Mouse (Mus musculus) frontal cortex, postnatal 14 days (tissue): Measurements from ENCODE around the gene Ptma.
"Not testable (repeated sequence)": the region's sequence is repeated elsewhere in the genome, so short reads cannot be mapped to it uniquely, and the experiment has no call there.

Experiments
- DNase-seq, 2 experiments: peaks; one replicate each; pipeline ENCODE4 v3.0.0; 2022; ENCODE audit warnings: low spot score in 2 of 2

Ptma gene

DNA sequence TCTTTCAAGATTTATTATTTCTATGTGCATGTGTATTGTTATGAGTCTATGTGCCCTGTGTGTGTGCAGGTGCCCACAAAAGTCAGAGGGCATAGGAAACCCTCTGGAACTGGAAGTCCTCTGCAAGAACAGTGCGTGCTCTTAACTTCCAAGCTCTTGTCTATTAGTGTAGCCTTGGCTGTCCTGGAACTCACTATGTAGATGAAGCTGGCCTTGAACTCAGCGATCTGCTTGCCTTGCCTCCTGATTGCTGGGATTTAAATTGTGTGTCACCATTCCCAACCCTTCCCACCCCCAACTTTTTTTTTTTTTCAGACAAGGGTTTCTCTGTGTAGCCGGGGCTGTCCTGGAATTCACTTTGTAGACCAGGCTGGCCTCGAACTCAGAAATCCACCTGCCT lies 30.2 kb upstream of the Ptma start:
- no peak for DNase-seq

DNA sequence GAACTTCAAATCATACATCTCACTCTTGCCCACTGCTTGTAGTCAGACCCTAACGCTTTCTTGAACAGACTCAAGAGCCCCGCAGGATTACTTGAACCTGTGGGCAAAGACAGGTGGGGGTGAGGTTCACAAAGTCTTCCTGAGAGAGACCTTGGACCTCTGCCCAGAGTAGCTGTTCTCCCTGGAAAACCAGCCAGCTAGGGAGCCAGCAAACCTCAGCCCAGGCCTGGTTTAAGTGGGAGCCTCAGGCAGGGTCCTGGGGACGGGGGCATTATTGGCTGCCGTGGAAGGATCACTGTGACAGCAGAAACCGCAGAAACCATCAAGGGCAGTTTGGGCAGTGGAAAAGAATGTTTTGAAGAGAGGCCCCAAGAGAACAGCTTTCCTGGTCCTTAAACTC lies 29.2 kb upstream of the Ptma start:
- DNase-seq = no peak

DNA sequence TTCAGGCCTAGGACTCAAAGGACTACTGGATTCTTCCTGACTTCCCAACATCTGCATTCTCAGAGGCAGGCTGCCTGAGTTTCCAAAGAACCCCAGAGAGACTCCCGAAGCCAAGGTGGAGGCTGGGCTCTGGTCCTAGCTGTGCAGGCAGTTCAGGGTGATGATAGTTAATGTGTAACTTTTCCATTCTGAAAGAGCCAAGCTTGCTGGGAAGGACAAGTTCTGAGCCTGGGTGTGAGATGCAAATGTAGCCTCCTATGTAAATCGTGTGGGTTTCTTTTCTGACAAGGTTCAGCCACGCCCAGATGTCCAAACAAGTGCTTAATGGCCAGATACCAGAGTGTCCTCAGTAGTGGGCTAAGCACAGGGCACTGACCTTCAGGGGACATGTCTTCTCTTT lies 28.5 kb upstream of the Ptma start:
- no peak for DNase-seq

DNA sequence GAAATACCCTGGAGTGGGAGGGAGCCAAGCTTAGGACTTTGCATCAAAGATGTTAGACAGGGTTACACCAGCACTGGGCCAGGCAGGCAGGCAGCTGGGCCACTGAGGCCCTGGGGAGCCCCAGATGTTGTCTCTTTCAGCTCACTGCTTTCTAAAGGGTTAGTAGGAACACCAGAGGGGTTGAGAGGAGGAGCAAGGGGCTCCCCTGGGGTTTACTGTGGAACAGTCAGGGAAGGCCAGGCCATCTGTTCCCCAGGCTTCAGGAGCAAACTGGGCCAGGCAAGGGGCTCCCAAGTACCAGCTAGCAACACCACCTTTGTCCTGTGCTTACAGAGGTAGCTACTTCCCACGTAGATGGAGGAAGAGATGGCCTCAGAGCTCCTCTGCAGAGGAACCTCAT lies 27.9 kb upstream of the Ptma start:
- DNase-seq = no peak

DNA sequence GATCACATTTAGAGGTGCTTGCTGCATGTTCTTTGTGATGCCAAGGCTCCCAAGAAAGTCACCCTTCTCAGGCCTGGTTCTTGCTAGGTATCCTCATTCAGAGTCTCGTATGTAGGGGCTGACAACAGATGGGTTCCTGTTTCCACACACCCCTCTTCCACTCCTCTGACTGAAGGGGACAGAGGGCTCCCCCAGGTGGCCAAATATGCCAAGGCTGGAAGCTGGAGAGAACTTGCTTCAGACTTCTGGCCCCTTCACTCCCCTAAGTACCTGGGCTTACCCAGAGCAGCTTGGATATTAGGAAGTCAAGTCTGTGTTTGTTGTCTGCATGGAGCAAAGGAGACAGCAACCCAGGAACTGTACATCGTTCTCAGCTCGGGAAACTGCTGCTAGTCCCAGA lies 26.6 kb upstream of the Ptma start:
- DNase-seq = peak in 1 of 2 experiments; percentile 52

DNA sequence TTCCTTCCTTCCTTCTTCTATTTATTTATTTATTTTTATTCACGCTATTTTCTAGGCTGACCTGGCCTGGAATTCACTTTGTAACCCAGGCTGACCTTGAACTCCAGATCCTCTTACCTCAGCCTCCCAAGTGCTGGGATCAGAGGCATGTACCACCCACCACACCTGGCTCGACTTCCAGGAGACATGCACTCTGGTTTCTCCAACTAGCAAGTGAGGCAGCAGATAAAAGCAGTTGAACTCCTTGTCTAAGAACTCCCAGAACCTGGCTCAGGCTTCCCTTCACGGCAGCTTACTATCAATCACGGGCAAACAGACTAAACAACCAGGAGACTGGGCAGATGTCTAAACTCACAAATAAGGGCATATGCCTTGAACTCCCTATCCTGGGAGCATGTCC lies 25.8 kb upstream of the Ptma start:
- no peak for DNase-seq

DNA sequence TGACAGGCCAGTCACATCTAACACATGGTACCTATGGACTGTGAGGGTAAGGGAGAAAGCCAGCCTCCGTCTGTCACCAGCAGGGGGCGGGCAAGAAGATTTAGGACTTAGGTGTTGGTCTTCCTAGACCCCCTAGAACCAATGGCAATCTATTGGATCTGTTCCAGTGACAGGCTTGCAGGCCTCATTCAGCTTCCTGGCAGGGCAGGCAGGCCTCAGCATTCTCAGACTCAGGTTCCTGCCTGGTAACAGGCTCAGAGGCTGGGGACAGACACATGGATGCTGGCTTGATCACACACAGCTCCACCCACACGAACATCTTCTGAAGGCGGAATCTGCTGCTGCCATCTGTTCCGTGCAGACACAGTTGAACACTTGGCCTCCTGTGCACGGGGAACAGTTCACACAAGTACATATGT lies 25.4 kb upstream of the Ptma start:
- peak; percentile 55 to 73 for DNase-seq

DNA sequence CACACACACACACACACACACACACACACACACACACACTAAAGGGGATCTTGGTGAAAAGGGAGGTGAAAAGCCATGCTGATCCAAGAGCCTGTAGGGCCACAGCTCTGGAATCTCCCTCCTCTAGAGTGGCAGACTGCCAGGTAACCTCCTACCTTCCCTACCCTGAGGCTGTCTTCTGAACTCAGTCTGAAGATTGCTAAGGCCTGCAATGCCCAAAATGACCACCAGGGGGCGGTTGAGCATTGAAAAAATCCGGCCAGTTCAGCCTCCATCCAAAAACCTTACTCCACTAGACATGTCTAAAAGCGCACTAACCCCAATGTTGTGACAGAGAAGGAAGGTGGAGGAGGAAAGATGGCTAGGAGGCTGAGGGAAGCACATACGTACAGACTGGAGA lies 25.0 kb upstream of the Ptma start:
- DNase-seq = peak; percentile 87 to 96

DNA sequence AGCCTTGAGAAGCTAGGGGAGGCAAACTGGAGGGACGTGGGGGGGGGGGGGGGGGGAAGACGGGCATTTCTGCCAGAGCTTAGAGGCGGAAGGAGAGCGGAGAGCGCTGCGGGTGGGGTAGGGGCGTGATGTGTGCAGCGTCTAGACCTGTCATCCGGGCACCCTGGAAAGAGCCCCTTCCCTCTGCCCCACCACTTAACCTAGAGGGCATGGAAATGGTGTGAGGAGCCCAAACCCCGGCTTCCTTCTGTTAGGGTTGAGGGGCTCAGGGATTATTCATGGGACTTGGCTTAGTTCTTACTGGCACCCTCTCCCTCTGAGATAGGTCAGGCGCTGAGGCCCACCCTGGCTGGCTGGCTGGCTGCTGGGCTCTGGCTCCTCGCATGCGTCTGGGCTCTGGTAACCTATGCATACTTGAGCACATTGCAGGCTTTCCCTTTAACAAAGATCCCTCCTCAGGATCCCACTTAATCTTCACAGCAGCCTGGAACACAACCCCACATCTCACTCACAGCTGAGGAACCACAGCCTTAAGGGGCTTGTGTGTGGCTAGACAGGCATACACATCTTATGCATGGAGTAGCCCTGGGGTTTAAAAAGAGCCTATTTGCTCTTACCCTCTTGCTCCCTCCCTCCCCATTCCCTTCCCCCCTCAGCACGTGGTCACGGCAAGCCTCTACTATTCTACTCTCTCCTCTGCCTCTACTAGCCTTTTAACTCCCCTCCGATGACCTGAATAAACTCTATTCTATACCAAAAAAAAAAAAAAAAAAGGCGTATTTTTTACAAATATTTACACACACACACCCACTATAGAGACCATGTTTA lies 24.1 kb upstream of the Ptma start:
- no peak for DNase-seq

DNA sequence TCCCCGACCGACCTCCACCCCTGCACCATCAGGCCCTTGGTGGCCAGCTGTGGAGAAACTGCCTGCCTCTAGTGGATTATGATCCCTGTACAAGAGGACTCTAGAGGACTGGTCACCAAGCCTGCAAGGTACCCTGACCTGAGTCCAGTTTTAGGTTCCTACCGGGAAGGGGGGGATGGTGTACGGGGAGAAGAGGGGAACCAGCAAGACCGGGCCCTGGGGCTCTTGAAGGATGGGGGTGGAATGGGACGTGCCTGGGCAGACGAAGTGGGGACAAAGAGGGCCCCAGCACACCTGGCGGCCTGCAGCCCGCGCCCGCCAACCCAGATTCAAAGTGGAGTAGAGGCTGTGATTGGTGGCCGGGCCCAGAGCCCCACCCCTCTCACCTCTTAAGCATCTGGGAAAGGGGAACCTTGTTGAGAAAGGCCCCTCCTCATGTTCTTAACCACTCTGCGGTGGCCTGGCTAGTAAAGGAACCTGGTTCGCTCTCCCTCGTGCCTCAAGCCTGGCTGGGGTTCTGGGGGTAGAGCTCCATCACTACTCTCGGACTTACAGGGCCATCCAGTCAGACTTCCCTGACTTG lies 23.3 kb upstream of the Ptma start:
- DNase-seq = peak in 1 of 2 experiments; percentile 7

DNA sequence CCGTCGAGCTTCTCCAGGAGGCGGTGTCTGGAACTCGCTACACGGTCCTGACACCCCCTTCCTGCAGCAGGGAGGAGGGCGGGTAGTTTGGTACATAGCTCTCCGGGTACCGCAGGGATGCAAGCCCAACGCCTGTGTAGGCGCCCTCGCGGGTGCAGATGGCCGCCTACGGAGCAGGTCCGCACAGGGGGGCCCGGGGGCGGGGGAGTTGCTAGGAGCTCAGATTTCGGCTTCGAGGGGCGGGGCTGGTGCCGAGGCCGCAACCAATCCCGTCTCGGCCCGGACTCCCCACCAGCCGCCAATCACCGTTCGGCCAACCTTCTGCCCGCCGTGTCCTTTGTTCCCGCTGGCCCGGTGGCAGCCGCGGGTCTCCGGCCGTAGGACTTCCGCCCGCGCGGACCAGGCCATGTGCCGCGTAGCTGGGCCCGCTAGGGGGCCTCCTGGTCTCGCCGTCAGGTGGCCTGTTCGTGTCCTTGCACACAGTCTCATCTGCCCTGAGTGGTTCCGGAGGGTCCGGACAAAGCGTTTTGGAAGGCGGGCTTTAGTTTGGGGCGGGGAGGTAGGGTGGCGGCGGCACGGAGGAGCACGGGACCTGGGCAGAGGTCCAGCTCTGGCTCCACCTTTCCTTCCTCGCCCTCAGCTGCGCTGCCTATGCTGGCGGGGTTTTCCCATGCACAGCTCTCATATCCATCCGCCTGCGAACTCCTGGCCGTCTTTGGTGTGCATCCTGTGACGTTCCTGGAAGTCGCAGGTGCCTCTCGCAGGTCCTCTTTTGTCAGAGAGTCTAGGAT lies 22.4 kb upstream of the Ptma start:
- peak; percentile 90 to 91 for DNase-seq

DNA sequence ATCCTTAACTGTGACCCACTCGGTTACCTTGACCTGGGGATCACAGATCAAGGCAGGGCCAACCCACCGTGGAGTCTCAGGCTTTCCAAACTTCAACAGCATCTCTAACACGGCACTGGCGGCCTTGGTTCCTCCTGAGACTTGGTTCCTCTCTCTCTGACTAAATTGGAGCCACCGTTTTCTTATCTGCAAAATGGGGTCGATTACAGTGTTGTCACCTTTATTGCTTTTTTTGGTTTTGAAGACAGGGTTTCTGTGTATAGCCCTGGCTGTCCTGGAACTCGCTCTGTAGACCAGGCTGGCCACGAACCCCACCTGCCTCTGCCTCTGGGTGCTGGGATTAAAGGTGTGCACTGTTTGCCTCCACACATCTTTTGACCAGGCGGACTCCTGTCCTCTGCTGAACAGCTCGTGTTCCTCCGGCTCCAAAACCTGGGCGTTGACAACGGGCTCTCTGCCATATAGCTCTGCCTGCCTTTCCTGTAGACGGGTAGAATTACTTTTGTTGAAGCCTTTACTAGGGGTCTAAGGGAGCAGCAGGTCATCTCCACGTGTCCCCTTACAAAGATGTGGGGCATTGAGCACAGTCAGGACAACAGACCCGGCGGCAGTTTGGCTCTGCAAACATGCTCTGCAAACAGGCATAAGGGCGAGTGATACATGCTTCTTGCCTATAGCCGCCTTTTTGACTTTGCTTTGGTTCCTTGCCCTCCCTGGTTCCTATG lies 21.7 kb upstream of the Ptma start:
- DNase-seq = no peak

DNA sequence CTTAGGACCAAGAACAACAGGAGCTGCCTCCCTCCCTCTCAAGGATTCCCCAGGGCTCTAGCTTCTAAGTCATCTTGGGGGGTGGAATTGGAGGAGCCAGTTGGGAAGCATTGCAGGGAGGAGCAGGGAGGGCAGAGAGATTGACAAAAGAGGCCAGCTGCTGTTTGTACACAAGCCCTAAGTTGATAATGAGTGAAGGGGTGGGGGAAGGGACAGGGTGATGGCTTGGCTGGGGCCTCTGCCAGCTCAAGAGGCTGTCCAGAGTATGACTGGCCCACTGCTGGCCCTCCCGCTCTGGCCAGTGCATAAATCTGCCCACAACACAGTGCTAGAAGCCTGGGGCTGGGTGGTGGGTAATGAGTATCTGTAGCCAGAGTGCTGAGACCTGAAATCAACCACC lies 21.1 kb upstream of the Ptma start:
- no peak for DNase-seq

DNA sequence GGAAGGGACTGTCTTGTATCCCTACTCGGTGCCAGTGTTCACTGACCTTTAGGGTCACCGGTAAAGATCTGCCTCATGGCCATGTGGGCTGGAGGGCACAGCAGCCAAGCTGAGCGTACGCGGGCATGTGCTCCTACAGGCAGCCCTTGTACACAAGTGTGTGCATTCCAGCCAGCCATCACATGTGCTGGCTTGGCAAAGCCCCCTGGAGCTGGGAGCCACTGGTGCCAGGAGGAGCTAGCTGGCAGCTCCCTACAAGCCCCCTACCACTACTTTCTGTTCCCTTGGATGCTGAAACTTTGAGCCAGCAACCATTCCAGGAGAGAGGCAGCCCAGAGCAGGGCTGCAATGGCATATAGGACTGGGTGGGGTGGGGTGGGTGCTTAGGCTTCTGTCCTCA lies 20.1 kb upstream of the Ptma start:
- DNase-seq = no peak

DNA sequence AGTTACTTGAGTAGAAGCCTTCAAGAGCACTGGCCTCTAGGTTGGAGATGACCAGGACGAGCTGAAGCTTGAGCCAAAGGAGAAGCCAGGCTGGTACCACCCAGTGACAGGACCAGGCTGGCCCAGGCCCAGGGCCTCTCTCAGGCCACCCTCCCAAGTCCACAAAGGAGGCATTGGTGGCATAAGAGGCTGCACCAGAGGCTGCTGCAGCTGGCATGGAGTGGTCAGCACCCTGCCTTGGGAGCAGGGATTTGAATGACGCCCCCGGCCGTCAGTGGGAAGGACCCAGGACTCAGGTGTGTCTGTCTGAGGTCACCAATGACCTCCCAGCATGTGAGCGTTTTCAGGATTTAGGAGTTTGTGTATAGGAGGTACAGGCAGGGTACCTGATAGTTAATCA lies 18.7 kb upstream of the Ptma start:
- DNase-seq = no peak

DNA sequence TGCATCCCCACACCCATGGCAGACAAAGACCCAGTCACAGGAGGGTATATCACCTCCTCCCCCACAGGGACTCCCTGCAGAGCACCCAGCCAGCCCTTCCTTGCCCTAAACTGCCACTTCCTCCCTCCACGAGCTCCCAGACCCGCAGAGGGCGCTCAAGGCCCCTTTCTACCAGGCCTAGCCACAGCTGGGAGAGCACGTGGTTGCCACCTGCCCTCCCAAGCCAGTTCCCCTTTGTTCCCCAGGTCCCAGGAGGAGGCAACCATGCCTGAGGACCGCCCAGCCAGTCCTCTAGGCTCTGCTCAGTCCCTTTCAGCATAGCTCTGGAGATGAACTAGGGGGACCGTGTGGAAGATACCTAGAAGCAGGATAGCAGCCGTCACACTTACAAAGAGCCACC lies 17.1 kb upstream of the Ptma start:
- peak in 1 of 2 experiments; percentile 63 for DNase-seq

DNA sequence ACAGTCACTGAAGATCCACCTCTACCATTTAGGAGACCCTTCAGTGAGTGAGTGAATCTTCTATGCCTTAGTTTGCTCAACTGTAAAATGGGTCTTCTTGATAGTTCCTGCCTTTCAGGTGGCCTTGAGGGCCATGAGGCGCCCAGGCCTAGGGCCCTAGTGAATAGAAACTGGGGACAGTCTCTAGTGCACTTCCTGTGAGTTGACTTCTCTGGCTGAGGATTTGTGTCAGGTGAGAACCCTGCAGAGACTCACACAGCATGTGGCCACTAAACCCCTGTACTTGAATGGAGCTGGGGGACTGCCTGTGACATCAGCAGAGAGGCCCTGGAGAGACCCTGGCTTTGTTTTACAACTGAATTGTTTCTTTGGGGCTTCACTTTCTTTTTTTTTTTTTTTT lies 16.3 kb upstream of the Ptma start:
- DNase-seq = no peak

DNA sequence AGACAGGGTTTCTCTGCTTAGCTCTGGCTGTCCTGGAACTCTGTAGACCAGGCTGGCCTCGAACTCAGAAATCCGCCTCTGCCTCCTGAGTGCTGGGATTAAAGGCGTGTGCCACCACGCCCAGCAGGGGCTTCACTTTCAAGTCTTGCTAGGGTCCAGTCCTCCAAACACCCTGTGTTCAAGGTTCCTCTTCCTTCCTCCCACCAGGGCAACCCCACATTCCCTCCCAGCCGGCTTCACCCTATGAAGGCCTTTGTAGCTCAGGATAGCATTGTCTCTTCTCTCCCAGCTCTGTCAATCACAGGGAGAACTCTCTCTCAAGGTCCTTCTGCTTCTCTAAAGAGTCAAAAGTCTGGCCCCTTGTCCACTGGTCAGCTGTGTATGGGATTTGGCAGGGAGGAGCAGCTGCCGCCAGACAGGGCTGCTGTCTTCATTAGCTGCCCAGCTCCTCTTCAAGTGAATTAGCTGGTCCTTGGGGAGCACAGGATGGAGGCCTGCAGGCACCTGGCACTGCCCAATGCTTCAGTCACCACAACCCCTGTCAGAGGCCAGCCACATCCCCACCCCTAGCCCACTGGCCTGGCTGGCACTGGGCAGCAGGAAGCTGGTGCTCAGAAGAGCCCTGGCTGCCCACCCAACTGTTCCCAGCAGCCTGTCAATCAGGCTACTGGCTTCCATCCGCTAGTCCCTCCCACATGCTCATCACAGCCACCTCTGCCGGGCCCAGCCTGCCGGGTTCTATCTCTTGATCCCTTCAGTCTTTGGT lies 15.7 kb upstream of the Ptma start:
- DNase-seq = no peak

DNA sequence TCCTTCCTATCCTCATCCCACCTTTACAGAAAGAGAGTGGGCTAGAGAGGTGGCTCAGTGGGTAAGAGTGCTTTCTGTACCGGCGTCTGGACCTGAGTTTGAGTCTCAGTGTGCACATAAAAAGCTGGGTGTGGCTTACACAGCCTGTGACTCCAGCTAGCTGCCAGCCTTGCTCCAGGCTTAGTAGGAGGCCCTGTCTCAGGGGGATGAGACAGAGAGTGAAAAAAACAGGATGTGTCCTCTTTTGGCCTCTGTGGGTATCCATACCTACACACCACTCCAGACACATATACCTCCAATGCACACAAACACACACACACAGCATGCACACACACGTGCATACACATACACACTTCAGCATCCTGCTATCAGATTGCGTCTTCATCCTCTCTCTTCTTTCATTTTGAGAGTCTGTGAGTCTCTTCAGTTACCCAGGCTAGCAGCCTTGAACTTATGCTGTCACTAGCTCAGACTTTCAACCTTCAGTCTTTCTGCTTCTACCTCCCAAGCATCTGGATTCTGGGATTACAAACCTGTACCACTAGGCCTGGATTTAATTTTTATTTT lies 14.3 kb upstream of the Ptma start:
- DNase-seq = no peak

DNA sequence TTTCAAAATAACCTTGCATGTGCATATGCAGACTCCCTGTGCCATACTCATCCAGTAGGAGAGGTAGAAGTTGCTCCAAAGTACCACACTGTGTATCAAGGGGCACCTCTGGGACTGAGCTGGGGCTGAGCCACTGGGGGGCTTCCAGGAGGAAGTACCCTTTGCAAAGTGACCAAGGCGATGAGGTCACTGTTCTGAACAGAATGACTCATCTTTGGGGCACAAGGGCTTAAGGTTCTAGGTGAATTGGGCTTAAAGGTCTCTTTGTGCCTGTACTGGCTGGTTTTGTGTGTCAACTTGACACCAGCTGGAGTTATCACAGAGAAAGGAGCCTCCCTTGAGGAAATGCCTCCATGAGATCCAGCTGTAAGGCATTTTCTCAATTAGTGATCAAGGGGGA lies 13.5 kb upstream of the Ptma start:
- DNase-seq = not testable (repeated sequence)
